Mouse (Mus musculus) midbrain, embryonic 16.5 days (tissue): ENCODE measurements at regions not wholly inside any gene's neighbourhood (a gene's known extent, or its start where the extent isn't known, plus 50 kb on each side); places are given as distances from the start of the nearest gene placed in this dataset. TPM values are rescaled to one million over a fixed set of nuclear protein-coding genes. Genes with fewer than 3 reads are reported as not detected.

Source experiments
- microRNA-seq: library from miRNA; unstranded; fragments of <30 nt; microRNA quantifications from one replicate; pipeline ENCODE4, GENCODE M21; 2017

Small RNA genes lying in the stretch of these regions (microRNA-seq; reads per million reads assigned to microRNA genes)
- gene Gm23177 = not detected
